Mouse (Mus musculus): ENCODE data around the gene Spcs1.
A peak's percentile ranks its signal among the peaks of the same experiment; 100 is the strongest.

GRCm38 (mm10) chr14:31045817-31046216, 44.3 kb upstream of the Spcs1 start:
- TF ChIP-seq CTCF (IDR thresholded peaks at IDR 0.05 in 2 of 3, conservative IDR thresholded peaks at IDR 0.05 in 1 of 3; ENCODE audit: control insufficient read depth in 1 of 3, insufficient read depth in 1 of 3, low read depth in 2 of 3, low read length in 3 of 3, poor library complexity in 1 of 3, severe bottlenecking in 1 of 3) (no peak), BHLHE40 (IDR thresholded peaks at IDR 0.05; ENCODE audit: borderline replicate concordance, low read depth, low read length) (no peak), E2F4 (IDR thresholded peaks at IDR 0.05; ENCODE audit: borderline replicate concordance, low read depth, low read length) (no peak), ZNF384 (IDR thresholded peaks at IDR 0.05; ENCODE audit: low read depth, low read length) (no peak), MAZ (IDR thresholded peaks at IDR 0.05; ENCODE audit: low read depth, low read length) (no peak), POLR2A (IDR thresholded peaks at IDR 0.05; ENCODE audit: control insufficient read depth in 1 of 2, insufficient read depth in 1 of 2, low read depth in 1 of 2, low read length in 2 of 2, poor library complexity in 1 of 2) (no peak), EP300 (IDR thresholded peaks at IDR 0.05; ENCODE audit: low read depth in 1 of 2, low read length in 2 of 2) (peak; percentile 54 to 75; a peak in 3 of 4 replicates), NRF1 (IDR thresholded peaks at IDR 0.05; ENCODE audit: insufficient read depth, low read depth, low read length, poor library complexity, severe bottlenecking) (no peak), CHD2 (IDR thresholded peaks at IDR 0.05; ENCODE audit: low read length) (no peak), POLR2AphosphoS2 (IDR thresholded peaks at IDR 0.05; ENCODE audit: low read length) (no peak), ELF1 (IDR thresholded peaks at IDR 0.05; ENCODE audit: low read depth, low read length) (no peak), SIN3A (IDR thresholded peaks at IDR 0.05; ENCODE audit: low read length) (no peak), CHD1 (IDR thresholded peaks at IDR 0.05; ENCODE audit: low read depth, low read length) (no peak)
